Mouse (Mus musculus): ENCODE results near the gene Spata16. TPM values are rescaled to one million over a fixed set of nuclear protein-coding genes. Genes with fewer than 3 reads are reported as not detected.

The Spata16 gene
- polyA plus RNA-seq, 1 experiment from 2014 or later: not detected

Small RNA genes within 50 kb of the gene (microRNA-seq; reads per million reads assigned to microRNA genes)
- gene Gm25773 (not detected), gene Gm44464 (not detected)

Measured in neural tube, embryonic 11.5 days (tissue).